Mouse (Mus musculus) left cerebral cortex, adult 2 months (tissue): ENCODE measurements around the gene P2rx4. TPM values are rescaled to one million over a fixed set of nuclear protein-coding genes. Genes with fewer than 3 reads are reported as not detected.
"Not testable (repeated sequence)": the region's sequence is repeated elsewhere in the genome, so short reads cannot be mapped to it uniquely, and the experiment has no call there.

ENCODE experiments used
- DNase-seq, 2 experiments: peaks; one replicate each; pipeline ENCODE4 v3.0.0; 2021 to 2022; ENCODE audit warnings: low spot score in 2 of 2, mixed read lengths in 1 of 2; ENCODE audit errors: extremely low spot score in 1 of 2
- H3K27ac ChIP-seq: fragments of 200-600 bp; 2 replicates; pipeline ENCODE4 v1.8.1; 2022
- H3K4me3 ChIP-seq: fragments of 200-600 bp; 2 replicates; pipeline ENCODE4 v1.8.1; 2022
- CTCF ChIP-seq: fragments of 200-600 bp; IDR thresholded peaks from 2 replicates; pipeline ENCODE4 v1.8.1; 2022; ENCODE audit warnings: antibody characterized with exemption, mild to moderate bottlenecking, moderate library complexity
- intact Hi-C: fragments of 180-260 bp; cut with DNase I; formaldehyde crosslinking; loops from one replicate; pipeline ENCODE4 v1.15.1; 2025
- long read RNA-seq, 2 experiments: library from polyadenylated mRNA; stranded (forward); transcript quantifications; one replicate each; pipeline ENCODE4 v2.0.0; 2021; ENCODE audit warnings: borderline mapping rate in 2 of 2
- total RNA-seq, 2 experiments: library from RNA; stranded (reverse); gene quantifications; 2 replicates each; pipeline ENCODE4 v1.2.3; 2021

Gene P2rx4
- total RNA-seq, result 10 to 100 TPM; 19.3 to 20.1 TPM
- long read RNA-seq, experiment 1, transcript P2rx4-201 (12 exons, 2,702 nt), result major isoform, 22 of 31 reads
- long read RNA-seq, experiment 1, partial matches to known transcripts, result 5 of 31 reads
- long read RNA-seq, experiment 1, other reads (novel, unspliced or antisense), result 3 of 31 reads
- long read RNA-seq, experiment 2, transcript P2rx4-201 (12 exons, 2,702 nt), result major isoform, 6 of 11 reads
- long read RNA-seq, experiment 2, partial matches to known transcripts, result 1 of 11 reads
- long read RNA-seq, experiment 2, other reads (novel, unspliced or antisense), result 3 of 11 reads

- peak within 1 kb of the TSS; percentile 63 for H3K4me3 ChIP-seq
- H3K27ac ChIP-seq, result peak within 1 kb of the TSS; percentile 99
- TF ChIP-seq CTCF, result peak; percentile 9
- intact Hi-C loops, result loop anchor here (2.0 kb wide), 1 partner anchor 55 kb away; no protein-coding TSS in a partner anchor
- peak; percentile 79 to 83 for DNase-seq
These were observed at the start of gene P2rx4 for GRCm38 (mm10) chr5:122707276-122708181. TSS of gene P2rx4 (plus strand) at chr5:122707544.

- no peak for DNase-seq
- intact Hi-C loops, result no loop called here
- TF ChIP-seq CTCF, result no peak
- no peak overlapping the region for H3K27ac ChIP-seq
- H3K4me3 ChIP-seq, result no peak overlapping the region
These were observed 44.8 kb upstream of the P2rx4 start for GRCm38 (mm10) chr5:122662501-122662900.

- no peak for TF ChIP-seq CTCF
- H3K4me3 ChIP-seq, result no peak overlapping the region
- no peak for DNase-seq
- intact Hi-C loops, result no loop called here
- no peak overlapping the region for H3K27ac ChIP-seq
These were observed 42.3 kb upstream of the P2rx4 start for GRCm38 (mm10) chr5:122665036-122665435.

GRCm38 (mm10) chr5:122668981-122669897 is 38.1 kb upstream of the P2rx4 start:
- no peak for TF ChIP-seq CTCF
- H3K4me3 ChIP-seq, result no peak overlapping the region
- DNase-seq, result no peak
- intact Hi-C loops, result no loop called here
- H3K27ac ChIP-seq, result no peak overlapping the region

- DNase-seq, intact Hi-C loops, H3K27ac ChIP-seq, H3K4me3 ChIP-seq: not testable (repeated sequence)
- TF ChIP-seq CTCF, result peak; percentile 39
These were observed 35.7 kb upstream of the P2rx4 start for GRCm38 (mm10) chr5:122671641-122672040.

GRCm38 (mm10) chr5:122672298-122672697 is 35.0 kb upstream of the P2rx4 start:
- H3K4me3 ChIP-seq, result no peak overlapping the region
- no peak for TF ChIP-seq CTCF
- DNase-seq, result no peak
- no peak overlapping the region for H3K27ac ChIP-seq
- intact Hi-C loops, result no loop called here

- no peak for DNase-seq
- Histone ChIP-seq H3K4me3 (no peak overlapping the region), H3K27ac (no peak overlapping the region)
- intact Hi-C loops, result no loop called here
- no peak for TF ChIP-seq CTCF
These were observed 31.3 kb upstream of the P2rx4 start for GRCm38 (mm10) chr5:122676002-122676401.

GRCm38 (mm10) chr5:122677983-122678382 is 29.4 kb upstream of the P2rx4 start:
- TF ChIP-seq CTCF, result no peak
- intact Hi-C loops, result no loop called here

GRCm38 (mm10) chr5:122679881-122680280 is 27.5 kb upstream of the P2rx4 start:
- Histone ChIP-seq H3K27ac (no peak overlapping the region), H3K4me3 (no peak overlapping the region)
- no peak for DNase-seq
- intact Hi-C loops, result no loop called here
- TF ChIP-seq CTCF, result no peak

More at GRCm38 (mm10) chr5:122677983-122678382, 29.4 kb upstream of the P2rx4 start:
- no peak for DNase-seq
- Histone ChIP-seq H3K4me3 (no peak overlapping the region), H3K27ac (no peak overlapping the region)

GRCm38 (mm10) chr5:122681276-122681675 is 26.1 kb upstream of the P2rx4 start:
- no peak overlapping the region for H3K27ac ChIP-seq

GRCm38 (mm10) chr5:122683926-122684325 is 23.4 kb upstream of the P2rx4 start:
- TF ChIP-seq CTCF, result no peak
- DNase-seq, result no peak
- no peak overlapping the region for H3K27ac ChIP-seq
- H3K4me3 ChIP-seq, result no peak overlapping the region
- intact Hi-C loops, result no loop called here

More at GRCm38 (mm10) chr5:122681276-122681675, 26.1 kb upstream of the P2rx4 start:
- TF ChIP-seq CTCF, result no peak; the same call in 1 of the 2 replicates
- no peak for DNase-seq
- intact Hi-C loops, result no loop called here
- no peak overlapping the region for H3K4me3 ChIP-seq
